Mouse (Mus musculus): ENCODE results near the gene Fam170b.

Fam170b gene

GRCm38 (mm10) chr14:32827994-32828650, 5.6 kb upstream of the Fam170b start:
- no peak for DNase-seq (ENCODE audit: low spot score in 2 of 2)

- no peak for DNase-seq (ENCODE audit: low spot score in 2 of 2)
These were observed 1.4 kb downstream of the Fam170b start for GRCm38 (mm10) chr14:32835181-32835580.

- no peak for DNase-seq (ENCODE audit: low spot score in 2 of 2)
These were observed 1.8 kb downstream of the Fam170b start for GRCm38 (mm10) chr14:32835596-32835995.

GRCm38 (mm10) chr14:32836191-32836590, 2.4 kb downstream of the Fam170b start:
- no peak for DNase-seq (ENCODE audit: low spot score in 2 of 2)

DNA sequence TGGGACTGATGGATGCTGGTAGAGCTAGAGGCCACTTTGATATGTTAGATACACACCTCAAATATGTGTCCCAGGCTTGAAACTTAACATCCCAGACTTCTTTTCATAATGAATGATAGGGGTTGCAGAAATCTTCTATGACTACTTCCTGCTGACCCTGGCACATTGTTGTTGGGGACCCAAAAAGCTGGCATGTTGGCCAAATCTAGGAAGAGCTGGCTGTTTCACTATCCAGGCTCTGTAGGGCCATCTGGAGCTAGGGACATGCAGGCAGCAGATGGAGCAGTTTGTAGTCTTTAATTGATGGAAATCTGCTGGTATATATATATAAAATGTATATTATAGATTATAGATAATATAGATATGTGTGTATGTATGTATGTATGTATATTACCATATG, 8.3 kb downstream of the Fam170b start:
- no peak for DNase-seq (ENCODE audit: low spot score in 2 of 2)

DNA sequence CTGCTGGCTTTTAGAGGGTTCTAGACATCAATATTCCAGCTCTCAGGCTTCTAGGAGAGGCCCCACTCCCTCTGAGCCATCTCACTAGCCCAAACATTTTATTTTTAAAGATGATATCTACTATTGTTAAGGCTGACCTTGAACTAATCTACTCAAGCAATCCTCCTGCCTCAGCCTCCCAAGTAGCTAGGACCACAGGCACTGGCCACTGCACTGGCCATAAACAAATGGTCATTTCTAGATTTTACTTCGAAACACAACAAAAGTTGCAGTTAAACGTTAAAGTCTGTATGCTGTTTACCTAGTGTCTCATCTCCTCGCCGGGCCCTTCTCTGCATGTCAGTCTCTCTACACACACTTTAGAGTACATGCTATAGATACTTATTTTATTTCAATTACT, 20.3 kb downstream of the Fam170b start:
- DNase-seq (ENCODE audit: low spot score in 2 of 2), result no peak

- no peak for DNase-seq (ENCODE audit: low spot score in 2 of 2)
These were observed 22.5 kb downstream of the Fam170b start for GRCm38 (mm10) chr14:32856246-32856645.

- DNase-seq (ENCODE audit: low spot score in 2 of 2), result no peak
These were observed 23.0 kb downstream of the Fam170b start, which contains the start of gene Vstm4 for GRCm38 (mm10) chr14:32856681-32857328. Gene Vstm4 (plus strand): TSS chr14:32856756.

GRCm38 (mm10) chr14:32858361-32858760, 24.6 kb downstream of the Fam170b start:
- no peak for DNase-seq (ENCODE audit: low spot score in 2 of 2)

GRCm38 (mm10) chr14:32858941-32859510, 25.3 kb downstream of the Fam170b start:
- no peak for DNase-seq (ENCODE audit: low spot score in 2 of 2)

DNA sequence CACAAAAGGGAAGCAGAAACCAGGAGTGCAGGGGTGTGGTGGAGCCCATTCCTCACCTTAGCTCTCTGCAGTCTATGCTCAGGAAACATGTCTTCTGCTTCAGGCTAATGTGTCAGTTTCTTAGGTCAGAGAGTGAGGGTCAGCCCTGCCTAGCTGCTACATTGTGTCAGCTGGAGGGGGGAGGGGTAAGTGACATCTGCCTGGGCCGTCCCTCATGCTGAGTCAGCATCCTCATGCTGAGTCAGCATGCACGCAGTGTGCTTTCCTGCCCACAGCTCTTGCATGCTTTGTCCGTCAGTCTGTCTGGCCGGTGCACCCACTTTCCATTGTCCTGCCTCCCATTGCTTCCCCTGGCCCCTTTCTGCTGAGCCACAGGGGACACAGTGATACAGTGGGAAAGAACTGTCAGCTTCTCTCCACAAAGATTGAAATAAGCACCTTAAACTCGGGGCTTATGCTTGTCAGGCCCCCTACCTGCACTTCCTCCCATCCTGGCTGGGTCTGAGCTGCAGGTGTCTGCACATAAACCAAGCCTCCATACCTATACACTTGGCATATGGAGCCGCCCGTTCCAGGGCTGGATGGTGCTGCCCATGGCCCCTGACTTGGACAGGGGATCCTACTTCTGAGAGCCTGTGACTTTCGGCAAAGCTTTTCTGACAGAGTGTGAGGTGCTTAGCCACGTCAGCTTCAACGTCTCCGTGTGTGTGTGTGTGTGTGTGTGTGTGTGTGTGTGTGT, 26.2 kb downstream of the Fam170b start:
- no peak for DNase-seq (ENCODE audit: low spot score in 2 of 2)

GRCm38 (mm10) chr14:32861149-32861581, 27.4 kb downstream of the Fam170b start:
- DNase-seq (ENCODE audit: low spot score in 2 of 2), result no peak

GRCm38 (mm10) chr14:32861656-32862055, 27.9 kb downstream of the Fam170b start:
- no peak for DNase-seq (ENCODE audit: low spot score in 2 of 2)

- no peak for DNase-seq (ENCODE audit: low spot score in 2 of 2)
These were observed 31.6 kb downstream of the Fam170b start for GRCm38 (mm10) chr14:32865331-32865730.

- DNase-seq (ENCODE audit: low spot score in 2 of 2), result no peak
These were observed 38.2 kb downstream of the Fam170b start for GRCm38 (mm10) chr14:32871963-32872362.

DNA sequence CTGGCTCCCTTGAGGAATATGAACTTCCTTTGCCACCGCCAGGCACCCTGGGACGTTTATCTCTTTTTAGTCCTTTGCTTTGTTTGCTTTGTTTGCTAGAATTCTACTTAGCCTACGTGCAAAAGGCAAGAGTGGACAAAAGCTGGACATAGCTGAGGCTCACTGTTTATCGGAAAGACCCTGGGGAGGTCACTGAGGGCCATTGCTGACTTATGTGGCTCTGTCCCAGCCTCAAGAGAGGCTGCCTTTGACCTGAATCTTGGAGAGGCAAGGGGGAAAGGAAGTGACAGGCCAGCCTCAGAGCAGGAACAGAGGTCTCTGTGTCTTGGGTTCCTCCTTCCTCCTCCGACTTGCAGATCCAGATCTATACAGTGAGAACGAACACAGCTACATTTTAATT, 43.8 kb downstream of the Fam170b start:
- no peak for DNase-seq (ENCODE audit: low spot score in 2 of 2)

- DNase-seq (ENCODE audit: low spot score in 2 of 2), result no peak
These were observed 46.6 kb downstream of the Fam170b start for GRCm38 (mm10) chr14:32880332-32880731.

- no peak for DNase-seq (ENCODE audit: low spot score in 2 of 2)
These were observed 47.9 kb downstream of the Fam170b start for GRCm38 (mm10) chr14:32881693-32882092.
